Mouse (Mus musculus): ENCODE measurements around the gene Enkd1.

The Enkd1 gene

GRCm38 (mm10) chr8:105661167-105661566, 46.8 kb downstream of the Enkd1 start:
- DNase-seq (ENCODE audit: low spot score), result no peak

GRCm38 (mm10) chr8:105657641-105658040, 50.4 kb downstream of the Enkd1 start:
- DNase-seq (ENCODE audit: low spot score), result no peak

Measured in ovary, postnatal 10 days (tissue).